ENCODE assay signal across 27 mouse cellular contexts in the genomic region with DNA sequence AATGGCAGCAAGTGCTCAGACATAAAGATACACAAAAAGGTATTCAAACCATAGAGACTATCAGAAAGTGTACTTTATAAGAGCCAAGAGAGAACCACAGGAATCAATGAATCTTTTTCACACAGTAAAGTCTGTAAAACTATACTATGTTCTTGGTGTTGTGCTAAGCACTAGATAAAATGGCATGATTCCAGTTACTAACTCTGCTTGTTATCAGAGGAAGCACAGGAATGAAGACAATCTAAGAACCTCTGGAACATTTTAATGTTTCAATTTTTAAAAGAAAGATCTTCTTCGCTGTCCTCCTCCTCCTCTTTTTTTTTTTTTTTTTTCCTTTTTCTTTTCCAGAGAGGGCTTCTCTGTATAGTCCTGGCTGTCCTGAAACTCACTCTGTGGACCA. TPM values are rescaled to one million over a fixed set of nuclear protein-coding genes. Genes with fewer than 3 reads are reported as not detected.
A peak's percentile ranks its signal among the peaks of the same experiment; 100 is the strongest.
DNase-seq lines count a peak whose midpoint lies in the region; ATAC-seq and TF ChIP-seq lines count a peak whose summit lies in the region.
"Had no signal": no experiment of that assay in that cellular context is flagged by ENCODE, and none has a peak within 500 bp of the region (broad histone marks: within the 10 kb centered on the region; RNA-seq: fewer than 3 reads in every experiment).

No protein-coding gene starts in this region.

- H3K79me2 ChIP-seq in MEL (ENCODE audit: control insufficient read depth, insufficient read depth, low read length, poor library complexity) = peaks cover 78% of the 10 kb centered on the region

- no peaks in the 10 kb centered on the region for H3K27me3 ChIP-seq in liver, postnatal 0 days (ENCODE audit: insufficient read depth, low read length)
- H3K27me3 ChIP-seq in liver, embryonic 12.5 days (replicated peaks) = no peaks in the 10 kb centered on the region
- no peaks in the 10 kb centered on the region for H3K27me3 ChIP-seq in MEL (ENCODE audit: control insufficient read depth in 1 of 2, insufficient read depth in 2 of 2, low read length in 2 of 2)
- no peaks in the 10 kb centered on the region for H3K27me3 ChIP-seq in stomach, postnatal 0 days (ENCODE audit: control insufficient read depth, insufficient read depth, low read length)
- H3K27me3 ChIP-seq: CH12.LX; embryonic facial prominence, embryonic 12.5 days; forebrain, embryonic 12.5 days; Patski had no signal

- no peaks in the 10 kb centered on the region for H3K9me3 ChIP-seq in liver, postnatal 0 days (ENCODE audit: low read length)
- no peaks in the 10 kb centered on the region for H3K9me3 ChIP-seq in liver, embryonic 12.5 days (replicated peaks)
- H3K9me3 ChIP-seq in MEL (replicated peaks; ENCODE audit: insufficient read depth, low read length) = no peaks in the 10 kb centered on the region
- no peaks in the 10 kb centered on the region for H3K9me3 ChIP-seq in stomach, postnatal 0 days (ENCODE audit: control insufficient read depth, low read length)
- H3K9me3 ChIP-seq: embryonic facial prominence, embryonic 10.5 days; embryonic facial prominence, embryonic 12.5 days; forebrain, embryonic 10.5 days; forebrain, embryonic 12.5 days; G1E had no signal

- TF ChIP-seq POLR2A in MEL (IDR thresholded peaks at IDR 0.05; ENCODE audit: control insufficient read depth in 1 of 2, insufficient read depth in 1 of 2, low read depth in 1 of 2, low read length in 2 of 2, poor library complexity in 1 of 2) = no peak

- ATAC-seq in liver, postnatal 0 days = peak; percentile 23; the same call in 1 of the 2 replicates
- no peak for ATAC-seq in liver, embryonic 12.5 days
- 0 out of 2 replicates have a peak, but pooled peaks have one; percentile 53 for ATAC-seq in erythroid progenitor cell, adult 5-6 weeks (replicated peaks; ENCODE audit: low FRiP score, poor library complexity, severe bottlenecking)
- ATAC-seq in megakaryocyte-erythroid progenitor cell, adult 5-6 weeks (replicated peaks; ENCODE audit: low FRiP score, low TSS enrichment, poor library complexity, severe bottlenecking) = peak; percentile 78
- ATAC-seq in stomach, postnatal 0 days (ENCODE audit: low FRiP score, low TSS enrichment) = no peak
- ATAC-seq: activated CD4-positive, CD25-positive, alpha-beta regulatory T cell, adult 4 months; CD4-positive, CD25-positive, alpha-beta regulatory T cell, adult 4 months; forebrain, embryonic 14.5 days; forebrain, embryonic 16.5 days; Patski had no signal

- H3K9ac ChIP-seq in liver, postnatal 0 days (replicated peaks) = no peak overlapping the region
- no peak overlapping the region for H3K9ac ChIP-seq in liver, embryonic 12.5 days
- no peak overlapping the region for H3K9ac ChIP-seq in MEL (ENCODE audit: control insufficient read depth, low read depth, low read length, poor library complexity, severe bottlenecking)
- no peak overlapping the region for H3K9ac ChIP-seq in stomach, postnatal 0 days (ENCODE audit: low read length)
- H3K9ac ChIP-seq: embryonic facial prominence, embryonic 12.5 days; forebrain, embryonic 12.5 days had no signal

- DNase-seq in liver, postnatal 0 days = no peak
- peak; percentile 73 for DNase-seq in MEL (ENCODE audit: low read depth, low spot score)
- no peak for DNase-seq in ovary, postnatal 10 days (ENCODE audit: low spot score)
- DNase-seq in stomach, postnatal 0 days (ENCODE audit: low spot score) = no peak
- DNase-seq: adrenal gland, adult 8-10 months; adrenal gland, postnatal 14 days; adrenal gland, postnatal 36 days; B cell, adult 2 months; cerebellum, adult 11-12 months; cerebellum, adult 2 months; cerebellum, adult 9-10 months; cerebellum, postnatal 10 days; cerebellum, postnatal 25 days had no signal

- no peak for TF ChIP-seq RAD21 in MEL (IDR thresholded peaks at IDR 0.05; ENCODE audit: low read depth, low read length)

- H3K4me2 ChIP-seq in liver, postnatal 0 days (ENCODE audit: low read depth, low read length) = no peak overlapping the region
- no peak overlapping the region for H3K4me2 ChIP-seq in liver, embryonic 12.5 days
- H3K4me2 ChIP-seq in stomach, postnatal 0 days (replicated peaks; ENCODE audit: low read depth) = no peak overlapping the region
- H3K4me2 ChIP-seq: embryonic facial prominence, embryonic 12.5 days; forebrain, embryonic 12.5 days had no signal

- TF ChIP-seq CTCF in liver, postnatal 0 days (IDR thresholded peaks at IDR 0.05; ENCODE audit: low read depth) = no peak
- TF ChIP-seq CTCF in MEL (IDR thresholded peaks at IDR 0.05 in 2 of 3, conservative IDR thresholded peaks at IDR 0.05 in 1 of 3; ENCODE audit: control insufficient read depth in 1 of 3, insufficient read depth in 1 of 3, low read depth in 2 of 3, low read length in 3 of 3, poor library complexity in 1 of 3, severe bottlenecking in 1 of 3) = no peak
- no peak for TF ChIP-seq CTCF in stomach, postnatal 0 days (IDR thresholded peaks at IDR 0.05; ENCODE audit: low read depth)

- H3K27ac ChIP-seq in liver, postnatal 0 days (ENCODE audit: low read depth) = no peak overlapping the region
- no peak overlapping the region for H3K27ac ChIP-seq in liver, embryonic 12.5 days
- H3K27ac ChIP-seq in MEL (ENCODE audit: control insufficient read depth, low read depth, low read length) = peak overlapping the region; percentile 57
- H3K27ac ChIP-seq in stomach, postnatal 0 days (replicated peaks) = no peak overlapping the region
- H3K27ac ChIP-seq: embryonic facial prominence, embryonic 10.5 days; embryonic facial prominence, embryonic 12.5 days; forebrain, embryonic 10.5 days; forebrain, embryonic 12.5 days had no signal

- H3K36me3 ChIP-seq in liver, postnatal 0 days (replicated peaks; ENCODE audit: insufficient read depth, low read length) = peaks cover 15% of the 10 kb centered on the region
- H3K36me3 ChIP-seq in liver, embryonic 12.5 days = peaks cover 50% of the 10 kb centered on the region
- H3K36me3 ChIP-seq in MEL (ENCODE audit: control insufficient read depth in 1 of 2, insufficient read depth in 2 of 2, low read length in 2 of 2) = peaks cover 6 to 84% of the 10 kb centered on the region in 2 experiments
- no peaks in the 10 kb centered on the region for H3K36me3 ChIP-seq in stomach, postnatal 0 days (ENCODE audit: control insufficient read depth, insufficient read depth, low read length)
- H3K36me3 ChIP-seq: embryonic facial prominence, embryonic 12.5 days had no signal

- H3K4me3 ChIP-seq in liver, postnatal 0 days (ENCODE audit: low read depth, low read length) = no peak overlapping the region
- no peak overlapping the region for H3K4me3 ChIP-seq in liver, embryonic 12.5 days
- H3K4me3 ChIP-seq in MEL (ENCODE audit: control insufficient read depth in 1 of 2, insufficient read depth in 1 of 2, low read depth in 2 of 2, low read length in 2 of 2) = peak overlapping the region in 1 of 2 experiments; percentile 14; a peak in 1 of 4 replicates
- no peak overlapping the region for H3K4me3 ChIP-seq in stomach, postnatal 0 days (ENCODE audit: low read depth, low read length)
- H3K4me3 ChIP-seq: embryonic facial prominence, embryonic 10.5 days; embryonic facial prominence, embryonic 12.5 days; forebrain, embryonic 10.5 days; forebrain, embryonic 12.5 days had no signal

- 75% methylated on average over 1 of the region's 1 CpGs for WGBS in liver, postnatal 0 days (ENCODE audit: insufficient replicate concordance)
- WGBS in liver, embryonic 12.5 days (ENCODE audit: insufficient replicate concordance) = 95% methylated on average over 1 of the region's 1 CpGs
- 90% methylated on average over 1 of the region's 1 CpGs for WGBS in stomach, postnatal 0 days

- H3K4me1 ChIP-seq in liver, postnatal 0 days (ENCODE audit: insufficient read depth) = peaks cover 34% of the 10 kb centered on the region
- peaks cover 75% of the 10 kb centered on the region for H3K4me1 ChIP-seq in liver, embryonic 12.5 days
- peaks cover 22 to 47% of the 10 kb centered on the region in 2 experiments for H3K4me1 ChIP-seq in MEL (ENCODE audit: control insufficient read depth in 1 of 2, insufficient read depth in 2 of 2, low read length in 2 of 2)
- H3K4me1 ChIP-seq in stomach, postnatal 0 days (replicated peaks; ENCODE audit: control insufficient read depth, insufficient read depth) = no peaks in the 10 kb centered on the region

- TF ChIP-seq EP300 in liver, postnatal 0 days (IDR thresholded peaks at IDR 0.05; ENCODE audit: low read depth) = no peak
- TF ChIP-seq EP300 in MEL (IDR thresholded peaks at IDR 0.05; ENCODE audit: low read depth in 1 of 2, low read length in 2 of 2) = peak; percentile 86 to 90
- no peak for TF ChIP-seq EP300 in stomach, postnatal 0 days (optimal IDR thresholded peaks at IDR 0.05)

RNA-seq across cellular contexts. Expression of a gene that starts 5.2 kb away (rescaled TPM):
- polyA plus RNA-seq in liver, postnatal 0 days (2015; fragmentation: Nextera tagmentation; extraction: Ambion mirVana) = 15.8 and 16.4 TPM in 2 replicates
- 16.2 and 19.3 TPM in 2 replicates for polyA plus RNA-seq in liver, embryonic 12.5 days (2016; fragmentation: Nextera tagmentation; extraction: Ambion mirVana)
- 7.9 and 8.6 TPM in 2 replicates for total RNA-seq in MEL (2012; rRNA removed)
- 1 to 10 TPM in 1 of 2 experiments, not detected in 1; 8.0 TPM for polyA plus RNA-seq in MEL (2012; ENCODE audit: insufficient read depth in 1 of 2, insufficient read length in 2 of 2, low read depth in 1 of 2, low replicate concordance in 2 of 2, missing spikeins in 1 of 2)
- total RNA-seq in erythroid progenitor cell, adult 5-6 weeks (2015; ENCODE audit: low replicate concordance) = 18.9 and 28.1 TPM in 2 replicates
- total RNA-seq in erythroid progenitor cell, adult 5-6 weeks (2017; ENCODE audit: low replicate concordance) = 6.4 and 19.6 TPM in 2 replicates
- total RNA-seq in megakaryocyte-erythroid progenitor cell, adult 5-6 weeks (2014; fragmentation: Nextera tagmentation) = 16.6 and 25.0 TPM in 2 replicates
- 39.7 and 49.4 TPM in 2 replicates for total RNA-seq in megakaryocyte-erythroid progenitor cell, adult 5-6 weeks (2017)
- 20.8 and 23.6 TPM in 2 replicates for polyA plus RNA-seq in stomach, postnatal 0 days (2015; fragmentation: Nextera tagmentation; extraction: Ambion mirVana)

RNA-seq across cellular contexts. Expression of a gene that starts 5.7 kb away (rescaled TPM):
- 44.1 and 50.9 TPM in 2 replicates for polyA plus RNA-seq in liver, postnatal 0 days (2015; fragmentation: Nextera tagmentation; extraction: Ambion mirVana)
- 121 and 123 TPM in 2 replicates for polyA plus RNA-seq in liver, embryonic 12.5 days (2016; fragmentation: Nextera tagmentation; extraction: Ambion mirVana)
- total RNA-seq in MEL (2012; rRNA removed) = 141 and 171 TPM in 2 replicates
- 100 to 1,000 TPM in 1 of 2 experiments, 10 to 100 TPM in 1; 60.2 to 135 TPM for polyA plus RNA-seq in MEL (2012; ENCODE audit: insufficient read depth in 1 of 2, insufficient read length in 2 of 2, low read depth in 1 of 2, low replicate concordance in 2 of 2, missing spikeins in 1 of 2)
- 125 and 127 TPM in 2 replicates for total RNA-seq in erythroid progenitor cell, adult 5-6 weeks (2015; ENCODE audit: low replicate concordance)
- total RNA-seq in erythroid progenitor cell, adult 5-6 weeks (2017; ENCODE audit: low replicate concordance) = 73.6 and 89.7 TPM in 2 replicates
- 145 and 168 TPM in 2 replicates for total RNA-seq in megakaryocyte-erythroid progenitor cell, adult 5-6 weeks (2014; fragmentation: Nextera tagmentation)
- 210 and 213 TPM in 2 replicates for total RNA-seq in megakaryocyte-erythroid progenitor cell, adult 5-6 weeks (2017)
- polyA plus RNA-seq in stomach, postnatal 0 days (2015; fragmentation: Nextera tagmentation; extraction: Ambion mirVana) = 98.9 and 99.4 TPM in 2 replicates

RNA-seq across cellular contexts. Expression of a gene that starts 40.2 kb away (rescaled TPM):
- 36.1 and 37.3 TPM in 2 replicates for polyA plus RNA-seq in liver, postnatal 0 days (2015; fragmentation: Nextera tagmentation; extraction: Ambion mirVana)
- polyA plus RNA-seq in liver, embryonic 12.5 days (2016; fragmentation: Nextera tagmentation; extraction: Ambion mirVana) = 28.5 and 29.2 TPM in 2 replicates
- 7.1 and 7.6 TPM in 2 replicates for total RNA-seq in MEL (2012; rRNA removed)
- 10 to 100 TPM in 1 of 2 experiments, not detected in 1; 32.5 TPM for polyA plus RNA-seq in MEL (2012; ENCODE audit: insufficient read depth in 1 of 2, insufficient read length in 2 of 2, low read depth in 1 of 2, low replicate concordance in 2 of 2, missing spikeins in 1 of 2)
- total RNA-seq in erythroid progenitor cell, adult 5-6 weeks (2015; ENCODE audit: low replicate concordance) = 2.1 and 2.9 TPM in 2 replicates
- 0.64 and 3.6 TPM in 2 replicates for total RNA-seq in erythroid progenitor cell, adult 5-6 weeks (2017; ENCODE audit: low replicate concordance)
- total RNA-seq in megakaryocyte-erythroid progenitor cell, adult 5-6 weeks (2014; fragmentation: Nextera tagmentation) = 11.0 and 17.3 TPM in 2 replicates
- 1.9 and 3.1 TPM in 2 replicates for total RNA-seq in megakaryocyte-erythroid progenitor cell, adult 5-6 weeks (2017)
- polyA plus RNA-seq in stomach, postnatal 0 days (2015; fragmentation: Nextera tagmentation; extraction: Ambion mirVana) = 28.1 and 30.4 TPM in 2 replicates

Comparison
In these comparisons a context has a peak if more than half of its experiments do, and no peak if none do; other contexts are left out.
1. ATAC-seq: peak in liver, postnatal 0 days (single experiment), erythroid progenitor cell, adult 5-6 weeks (single experiment) and megakaryocyte-erythroid progenitor cell, adult 5-6 weeks (single experiment); none in liver, embryonic 12.5 days (single experiment) and stomach, postnatal 0 days (single experiment).